Mouse (Mus musculus) small intestine, adult 10 weeks (tissue): ENCODE measurements around the gene Alpk3. TPM values are rescaled to one million over a fixed set of nuclear protein-coding genes. Genes with fewer than 3 reads are reported as not detected.

Experiments used
- polyA plus RNA-seq: library from polyadenylated mRNA; stranded (reverse); fragments of 350-450 nt; fragmentation: Illumina TruSeq; extraction: RNeasy Lipid Tissue Mini Kit (QIAGEN cat#74804); gene quantifications from one replicate; pipeline ENCODE4 v1.2.3, GENCODE M21; 2014; ENCODE audit warnings: low replicate concordance

Alpk3 gene
- not detected for polyA plus RNA-seq

GRCm38 (mm10) chr7:81057471-81057870 lies at the start of gene Alpk3:
Gene Alpk3 (plus strand): TSS chr7:81057600.

GRCm38 (mm10) chr7:81114555-81114954 lies 57.2 kb downstream of the Alpk3 start, which contains the start of gene Slc28a1:
Gene Slc28a1 (plus strand): TSS chr7:81114799.

Other genes with a start within 250 kb of the Alpk3 start
- 50.0 TPM for gene Iqgap1, start 231.6 kb upstream of the Alpk3 start, polyA plus RNA-seq
- not detected for gene Zscan2, start 196.7 kb upstream of the Alpk3 start, polyA plus RNA-seq
- gene Wdr73, start 156.3 kb upstream of the Alpk3 start, polyA plus RNA-seq = 7.5 TPM
- gene Nmb, start 152.5 kb upstream of the Alpk3 start, polyA plus RNA-seq = not detected
- gene Sec11a, start 109.8 kb upstream of the Alpk3 start, polyA plus RNA-seq = 154 TPM
- gene Zfp592, start 63.9 kb upstream of the Alpk3 start, polyA plus RNA-seq = 6.2 TPM
- gene Slc28a1, start 57.2 kb downstream of the Alpk3 start, polyA plus RNA-seq = 1.2 TPM
- gene Pde8a, start 156.0 kb downstream of the Alpk3 start, polyA plus RNA-seq = 26.8 TPM